Mouse (Mus musculus) stomach, postnatal 0 days (tissue): Measurements from ENCODE around the gene Sall1.

Source experiments
- CTCF ChIP-seq: IDR thresholded peaks from 2 replicates; pipeline ENCODE4 v1.5.1; 2016; ENCODE audit warnings: antibody characterized with exemption, low read depth, mild to moderate bottlenecking, moderate library complexity
- EP300 ChIP-seq: optimal IDR thresholded peaks from 2 replicates; pipeline ENCODE3; 2016; ENCODE audit warnings: antibody characterized with exemption

GRCm38 (mm10) chr8:89008784-89009183 lies 35.2 kb downstream of the Sall1 start:
- no peak for TF ChIP-seq CTCF
- TF ChIP-seq EP300: no peak
